Mouse (Mus musculus): ENCODE data around the gene Zfp597. TPM values are rescaled to one million over a fixed set of nuclear protein-coding genes. Genes with fewer than 3 reads are reported as not detected.

Zfp597 gene
- polyA plus RNA-seq (2014; fragmentation: Nextera tagmentation; extraction: Ambion mirVana): 7.0 and 8.1 TPM in 2 replicates

- Histone ChIP-seq H3K4me2 (replicated peaks; ENCODE audit: low read depth, low read length) (peak within 1 kb of the TSS; percentile 70), H3K27me3 (ENCODE audit: control insufficient read depth, insufficient read depth, low read length) (no peaks in the 10 kb centered on the region), H3K4me3 (ENCODE audit: low read depth, low read length) (peak within 1 kb of the TSS; percentile 89), H3K9ac (replicated peaks; ENCODE audit: low read depth, low read length) (peak within 1 kb of the TSS; percentile 83), H3K4me1 (ENCODE audit: control insufficient read depth, insufficient read depth, low read length) (peaks cover 10% of the 10 kb centered on the region; the same call in 1 of the 2 replicates), H3K27ac (ENCODE audit: low read length) (peak within 1 kb of the TSS; percentile 82), H3K36me3 (ENCODE audit: control insufficient read depth, insufficient read depth, low read length) (no peaks in the 10 kb centered on the region), H3K9me3 (ENCODE audit: control insufficient read depth, low read depth, low read length) (no peaks in the 10 kb centered on the region)
- WGBS: under 1% methylated on average over 74 of the region's 88 CpGs
- peak; percentile 99 for ATAC-seq (ENCODE audit: insufficient number of reproducible peaks, insufficient read depth, low FRiP score, low read depth)
Measured at GRCm38 (mm10) chr16:3884201-3885064, at the start of gene Zfp597, which contains the start of gene Gm20695. Gene Zfp597 (minus strand): TSS chr16:3884561. Gene Gm20695 (plus strand): TSS chr16:3884648.

- Histone ChIP-seq H3K9ac (replicated peaks; ENCODE audit: low read depth, low read length) (no peak overlapping the region), H3K9me3 (ENCODE audit: control insufficient read depth, low read depth, low read length) (no peaks in the 10 kb centered on the region), H3K36me3 (ENCODE audit: control insufficient read depth, insufficient read depth, low read length) (peaks cover 23% of the 10 kb centered on the region), H3K4me2 (replicated peaks; ENCODE audit: low read depth, low read length) (no peak overlapping the region), H3K27ac (ENCODE audit: low read length) (no peak overlapping the region), H3K4me3 (ENCODE audit: low read depth, low read length) (no peak overlapping the region), H3K27me3 (ENCODE audit: control insufficient read depth, insufficient read depth, low read length) (no peaks in the 10 kb centered on the region), H3K4me1 (ENCODE audit: control insufficient read depth, insufficient read depth, low read length) (no peaks in the 10 kb centered on the region)
- WGBS: 100% methylated on average over 1 of the region's 1 CpGs
- no peak for ATAC-seq (ENCODE audit: insufficient number of reproducible peaks, insufficient read depth, low FRiP score, low read depth)
Measured at GRCm38 (mm10) chr16:3934091-3934490, 49.7 kb upstream of the Zfp597 start.

GRCm38 (mm10) chr16:3933536-3933935 is 49.2 kb upstream of the Zfp597 start:
- H3K4me2 ChIP-seq (replicated peaks; ENCODE audit: low read depth, low read length): no peak overlapping the region
- H3K4me3 ChIP-seq (ENCODE audit: low read depth, low read length): no peak overlapping the region
- H3K27ac ChIP-seq (ENCODE audit: low read length): no peak overlapping the region
- no peaks in the 10 kb centered on the region for H3K27me3 ChIP-seq (ENCODE audit: control insufficient read depth, insufficient read depth, low read length)
- H3K36me3 ChIP-seq (ENCODE audit: control insufficient read depth, insufficient read depth, low read length): peaks cover 26% of the 10 kb centered on the region
- H3K4me1 ChIP-seq (ENCODE audit: control insufficient read depth, insufficient read depth, low read length): no peaks in the 10 kb centered on the region
- no peak overlapping the region for H3K9ac ChIP-seq (replicated peaks; ENCODE audit: low read depth, low read length)
- H3K9me3 ChIP-seq (ENCODE audit: control insufficient read depth, low read depth, low read length): no peaks in the 10 kb centered on the region
- 94% methylated on average over 6 of the region's 6 CpGs for WGBS
- no peak for ATAC-seq (ENCODE audit: insufficient number of reproducible peaks, insufficient read depth, low FRiP score, low read depth)

- Histone ChIP-seq H3K4me3 (ENCODE audit: low read depth, low read length) (no peak overlapping the region), H3K36me3 (ENCODE audit: control insufficient read depth, insufficient read depth, low read length) (peaks cover 28% of the 10 kb centered on the region), H3K4me2 (replicated peaks; ENCODE audit: low read depth, low read length) (no peak overlapping the region), H3K27me3 (ENCODE audit: control insufficient read depth, insufficient read depth, low read length) (no peaks in the 10 kb centered on the region), H3K9ac (replicated peaks; ENCODE audit: low read depth, low read length) (no peak overlapping the region), H3K27ac (ENCODE audit: low read length) (no peak overlapping the region), H3K9me3 (ENCODE audit: control insufficient read depth, low read depth, low read length) (no peaks in the 10 kb centered on the region), H3K4me1 (ENCODE audit: control insufficient read depth, insufficient read depth, low read length) (no peaks in the 10 kb centered on the region)
- ATAC-seq (ENCODE audit: insufficient number of reproducible peaks, insufficient read depth, low FRiP score, low read depth): no peak
- WGBS: 86% methylated on average over 7 of the region's 7 CpGs
Measured at GRCm38 (mm10) chr16:3929151-3929550, 44.8 kb upstream of the Zfp597 start.

- Histone ChIP-seq H3K9ac (replicated peaks; ENCODE audit: low read depth, low read length) (no peak overlapping the region), H3K4me2 (replicated peaks; ENCODE audit: low read depth, low read length) (no peak overlapping the region), H3K4me3 (ENCODE audit: low read depth, low read length) (no peak overlapping the region), H3K27ac (ENCODE audit: low read length) (no peak overlapping the region), H3K36me3 (ENCODE audit: control insufficient read depth, insufficient read depth, low read length) (peaks cover 32% of the 10 kb centered on the region), H3K27me3 (ENCODE audit: control insufficient read depth, insufficient read depth, low read length) (no peaks in the 10 kb centered on the region), H3K4me1 (ENCODE audit: control insufficient read depth, insufficient read depth, low read length) (no peaks in the 10 kb centered on the region), H3K9me3 (ENCODE audit: control insufficient read depth, low read depth, low read length) (no peaks in the 10 kb centered on the region)
- no peak for ATAC-seq (ENCODE audit: insufficient number of reproducible peaks, insufficient read depth, low FRiP score, low read depth)
- 53% methylated on average over 1 of the region's 1 CpGs for WGBS
Measured at GRCm38 (mm10) chr16:3928582-3928981, 44.2 kb upstream of the Zfp597 start.

GRCm38 (mm10) chr16:3923966-3924365 is 39.6 kb upstream of the Zfp597 start:
- Histone ChIP-seq H3K27ac (ENCODE audit: low read length) (no peak overlapping the region), H3K27me3 (ENCODE audit: control insufficient read depth, insufficient read depth, low read length) (no peaks in the 10 kb centered on the region), H3K4me1 (ENCODE audit: control insufficient read depth, insufficient read depth, low read length) (no peaks in the 10 kb centered on the region), H3K4me2 (replicated peaks; ENCODE audit: low read depth, low read length) (no peak overlapping the region), H3K9me3 (ENCODE audit: control insufficient read depth, low read depth, low read length) (no peaks in the 10 kb centered on the region), H3K9ac (replicated peaks; ENCODE audit: low read depth, low read length) (no peak overlapping the region), H3K4me3 (ENCODE audit: low read depth, low read length) (no peak overlapping the region), H3K36me3 (ENCODE audit: control insufficient read depth, insufficient read depth, low read length) (peaks cover 33% of the 10 kb centered on the region)
- WGBS: 82% methylated on average over 4 of the region's 4 CpGs
- ATAC-seq (ENCODE audit: insufficient number of reproducible peaks, insufficient read depth, low FRiP score, low read depth): no peak

GRCm38 (mm10) chr16:3923515-3923914 is 39.2 kb upstream of the Zfp597 start:
- Histone ChIP-seq H3K36me3 (ENCODE audit: control insufficient read depth, insufficient read depth, low read length) (peaks cover 31% of the 10 kb centered on the region), H3K9ac (replicated peaks; ENCODE audit: low read depth, low read length) (no peak overlapping the region), H3K4me2 (replicated peaks; ENCODE audit: low read depth, low read length) (no peak overlapping the region), H3K9me3 (ENCODE audit: control insufficient read depth, low read depth, low read length) (no peaks in the 10 kb centered on the region), H3K27me3 (ENCODE audit: control insufficient read depth, insufficient read depth, low read length) (no peaks in the 10 kb centered on the region), H3K4me3 (ENCODE audit: low read depth, low read length) (no peak overlapping the region), H3K4me1 (ENCODE audit: control insufficient read depth, insufficient read depth, low read length) (no peaks in the 10 kb centered on the region), H3K27ac (ENCODE audit: low read length) (no peak overlapping the region)
- WGBS: 83% methylated on average over 3 of the region's 3 CpGs
- no peak for ATAC-seq (ENCODE audit: insufficient number of reproducible peaks, insufficient read depth, low FRiP score, low read depth)

GRCm38 (mm10) chr16:3920756-3921155 is 36.4 kb upstream of the Zfp597 start:
- Histone ChIP-seq H3K9ac (replicated peaks; ENCODE audit: low read depth, low read length) (no peak overlapping the region), H3K4me1 (ENCODE audit: control insufficient read depth, insufficient read depth, low read length) (no peaks in the 10 kb centered on the region), H3K4me2 (replicated peaks; ENCODE audit: low read depth, low read length) (no peak overlapping the region), H3K4me3 (ENCODE audit: low read depth, low read length) (no peak overlapping the region), H3K36me3 (ENCODE audit: control insufficient read depth, insufficient read depth, low read length) (peaks cover 36% of the 10 kb centered on the region), H3K9me3 (ENCODE audit: control insufficient read depth, low read depth, low read length) (no peaks in the 10 kb centered on the region), H3K27ac (ENCODE audit: low read length) (no peak overlapping the region), H3K27me3 (ENCODE audit: control insufficient read depth, insufficient read depth, low read length) (no peaks in the 10 kb centered on the region)
- 89% methylated on average over 2 of the region's 2 CpGs for WGBS
- no peak for ATAC-seq (ENCODE audit: insufficient number of reproducible peaks, insufficient read depth, low FRiP score, low read depth)

Data from stomach, embryonic 14.5 days (tissue).